Mouse (Mus musculus): ENCODE measurements around the gene Ube2a. TPM values are rescaled to one million over a fixed set of nuclear protein-coding genes. Genes with fewer than 3 reads are reported as not detected.

Ube2a gene
- 53.4 and 58.1 TPM in 2 replicates for total RNA-seq (2014; fragmentation: Nextera tagmentation)
- 16.0 and 16.4 TPM in 2 replicates for total RNA-seq (2017)
- polyA plus RNA-seq (2012), result 108 and 126 TPM in 2 replicates

- peak within 1 kb of the TSS; percentile 77 for H3K4me3 ChIP-seq (ENCODE audit: low read depth, low read length)
- H3K27me3 ChIP-seq (ENCODE audit: insufficient read depth, low read length), result no peaks in the 10 kb centered on the region
- DNase-seq (ENCODE audit: low spot score) (no peak), ATAC-seq (ENCODE audit: extremely low read depth, insufficient number of reproducible peaks, low FRiP score, poor library complexity, severe bottlenecking) (peak; percentile 28)
- H3K4me1 ChIP-seq (ENCODE audit: insufficient read depth, low read depth, low read length), result peaks cover 8% of the 10 kb centered on the region; the same call in 1 of the 2 replicates
- no peaks in the 10 kb centered on the region for H3K9me3 ChIP-seq (replicated peaks)
- peaks cover 13% of the 10 kb centered on the region for H3K36me3 ChIP-seq (replicated peaks)
- TF ChIP-seq GATA2 (IDR thresholded peaks at IDR 0.05; ENCODE audit: borderline replicate concordance, low read depth, low read length), result no peak
- TF ChIP-seq TAL1 (conservative IDR thresholded peaks at IDR 0.05; ENCODE audit: low read depth, low read length), result no peak
- no peak for TF ChIP-seq CTCF (IDR thresholded peaks at IDR 0.05; ENCODE audit: low read depth, low read length)
- TF ChIP-seq POLR2AphosphoS5 (IDR thresholded peaks at IDR 0.05; ENCODE audit: insufficient replicate concordance, low read depth, low read length), result no peak
- TF ChIP-seq GATA1 (IDR thresholded peaks at IDR 0.05; ENCODE audit: borderline replicate concordance, low read length), result no peak
Measured at GRCm38 (mm10) chrX:36873765-36874164, at the start of gene Ube2a, which contains the start of gene C330007P06Rik. Gene Ube2a (plus strand): TSS chrX:36873900. Gene C330007P06Rik (minus strand): TSS chrX:36874111.

GRCm38 (mm10) chrX:36823932-36824711 lies 49.6 kb upstream of the Ube2a start:
- DNase-seq (ENCODE audit: low spot score), result no peak
- Histone ChIP-seq H3K27me3 (ENCODE audit: insufficient read depth, low read length) (no peaks in the 10 kb centered on the region), H3K9me3 (replicated peaks) (no peaks in the 10 kb centered on the region), H3K4me3 (ENCODE audit: low read depth, low read length) (no peak overlapping the region), H3K36me3 (replicated peaks) (peaks cover 18% of the 10 kb centered on the region), H3K4me1 (ENCODE audit: insufficient read depth, low read depth, low read length) (no peaks in the 10 kb centered on the region)
- TF ChIP-seq GATA2 (IDR thresholded peaks at IDR 0.05; ENCODE audit: borderline replicate concordance, low read depth, low read length), result no peak
- no peak for TF ChIP-seq GATA1 (IDR thresholded peaks at IDR 0.05; ENCODE audit: borderline replicate concordance, low read length)
- TF ChIP-seq CTCF (IDR thresholded peaks at IDR 0.05; ENCODE audit: low read depth, low read length), result no peak
- no peak for TF ChIP-seq TAL1 (conservative IDR thresholded peaks at IDR 0.05; ENCODE audit: low read depth, low read length)
- TF ChIP-seq POLR2AphosphoS5 (IDR thresholded peaks at IDR 0.05; ENCODE audit: insufficient replicate concordance, low read depth, low read length), result no peak
- no peak for ATAC-seq (ENCODE audit: extremely low read depth, insufficient number of reproducible peaks, low FRiP score, poor library complexity, severe bottlenecking)

- Histone ChIP-seq H3K9me3 (replicated peaks) (no peaks in the 10 kb centered on the region), H3K36me3 (replicated peaks) (peaks cover 23% of the 10 kb centered on the region), H3K4me1 (ENCODE audit: insufficient read depth, low read depth, low read length) (no peaks in the 10 kb centered on the region), H3K4me3 (ENCODE audit: low read depth, low read length) (no peak overlapping the region), H3K27me3 (ENCODE audit: insufficient read depth, low read length) (no peaks in the 10 kb centered on the region)
- no peak for TF ChIP-seq POLR2AphosphoS5 (IDR thresholded peaks at IDR 0.05; ENCODE audit: insufficient replicate concordance, low read depth, low read length)
- no peak for TF ChIP-seq TAL1 (conservative IDR thresholded peaks at IDR 0.05; ENCODE audit: low read depth, low read length)
- TF ChIP-seq GATA1 (IDR thresholded peaks at IDR 0.05; ENCODE audit: borderline replicate concordance, low read length), result no peak
- TF ChIP-seq GATA2 (IDR thresholded peaks at IDR 0.05; ENCODE audit: borderline replicate concordance, low read depth, low read length), result no peak
- TF ChIP-seq CTCF (IDR thresholded peaks at IDR 0.05; ENCODE audit: low read depth, low read length), result no peak
- ATAC-seq (ENCODE audit: extremely low read depth, insufficient number of reproducible peaks, low FRiP score, poor library complexity, severe bottlenecking), result no peak
- no peak for DNase-seq (ENCODE audit: low spot score)
Measured at GRCm38 (mm10) chrX:36825032-36825431, 48.7 kb upstream of the Ube2a start.

- TF ChIP-seq POLR2AphosphoS5 (IDR thresholded peaks at IDR 0.05; ENCODE audit: insufficient replicate concordance, low read depth, low read length), result no peak
- no peak for TF ChIP-seq TAL1 (conservative IDR thresholded peaks at IDR 0.05; ENCODE audit: low read depth, low read length)
- TF ChIP-seq CTCF (IDR thresholded peaks at IDR 0.05; ENCODE audit: low read depth, low read length), result no peak
- no peak for TF ChIP-seq GATA1 (IDR thresholded peaks at IDR 0.05; ENCODE audit: borderline replicate concordance, low read length)
- TF ChIP-seq GATA2 (IDR thresholded peaks at IDR 0.05; ENCODE audit: borderline replicate concordance, low read depth, low read length), result no peak
- no peak for ATAC-seq (ENCODE audit: extremely low read depth, insufficient number of reproducible peaks, low FRiP score, poor library complexity, severe bottlenecking)
- no peaks in the 10 kb centered on the region for H3K27me3 ChIP-seq (ENCODE audit: insufficient read depth, low read length)
- H3K4me3 ChIP-seq (ENCODE audit: low read depth, low read length), result no peak overlapping the region
- H3K4me1 ChIP-seq (ENCODE audit: insufficient read depth, low read depth, low read length), result no peaks in the 10 kb centered on the region
- peaks cover 34% of the 10 kb centered on the region for H3K36me3 ChIP-seq (replicated peaks)
- no peaks in the 10 kb centered on the region for H3K9me3 ChIP-seq (replicated peaks)
- DNase-seq (ENCODE audit: low spot score), result no peak
Measured at GRCm38 (mm10) chrX:36826873-36827272, 46.8 kb upstream of the Ube2a start.

- Histone ChIP-seq H3K36me3 (replicated peaks) (peaks cover 31% of the 10 kb centered on the region), H3K27me3 (ENCODE audit: insufficient read depth, low read length) (no peaks in the 10 kb centered on the region), H3K4me1 (ENCODE audit: insufficient read depth, low read depth, low read length) (no peaks in the 10 kb centered on the region), H3K4me3 (ENCODE audit: low read depth, low read length) (no peak overlapping the region), H3K9me3 (replicated peaks) (no peaks in the 10 kb centered on the region)
- ATAC-seq (ENCODE audit: extremely low read depth, insufficient number of reproducible peaks, low FRiP score, poor library complexity, severe bottlenecking) (no peak), DNase-seq (ENCODE audit: low spot score) (no peak)
- no peak for TF ChIP-seq POLR2AphosphoS5 (IDR thresholded peaks at IDR 0.05; ENCODE audit: insufficient replicate concordance, low read depth, low read length)
- no peak for TF ChIP-seq GATA2 (IDR thresholded peaks at IDR 0.05; ENCODE audit: borderline replicate concordance, low read depth, low read length)
- no peak for TF ChIP-seq TAL1 (conservative IDR thresholded peaks at IDR 0.05; ENCODE audit: low read depth, low read length)
- no peak for TF ChIP-seq GATA1 (IDR thresholded peaks at IDR 0.05; ENCODE audit: borderline replicate concordance, low read length)
- TF ChIP-seq CTCF (IDR thresholded peaks at IDR 0.05; ENCODE audit: low read depth, low read length), result no peak
Measured at GRCm38 (mm10) chrX:36830271-36830670, 43.4 kb upstream of the Ube2a start.

GRCm38 (mm10) chrX:36831632-36832031 lies 42.1 kb upstream of the Ube2a start:
- no peaks in the 10 kb centered on the region for H3K27me3 ChIP-seq (ENCODE audit: insufficient read depth, low read length)
- DNase-seq (ENCODE audit: low spot score) (no peak), ATAC-seq (ENCODE audit: extremely low read depth, insufficient number of reproducible peaks, low FRiP score, poor library complexity, severe bottlenecking) (no peak)
- no peak for TF ChIP-seq GATA1 (IDR thresholded peaks at IDR 0.05; ENCODE audit: borderline replicate concordance, low read length)
- TF ChIP-seq GATA2 (IDR thresholded peaks at IDR 0.05; ENCODE audit: borderline replicate concordance, low read depth, low read length), result no peak
- TF ChIP-seq POLR2AphosphoS5 (IDR thresholded peaks at IDR 0.05; ENCODE audit: insufficient replicate concordance, low read depth, low read length), result no peak
- no peak for TF ChIP-seq CTCF (IDR thresholded peaks at IDR 0.05; ENCODE audit: low read depth, low read length)
- TF ChIP-seq TAL1 (conservative IDR thresholded peaks at IDR 0.05; ENCODE audit: low read depth, low read length), result no peak
- no peaks in the 10 kb centered on the region for H3K9me3 ChIP-seq (replicated peaks)
- peaks cover 33% of the 10 kb centered on the region for H3K36me3 ChIP-seq (replicated peaks)
- no peak overlapping the region for H3K4me3 ChIP-seq (ENCODE audit: low read depth, low read length)
- H3K4me1 ChIP-seq (ENCODE audit: insufficient read depth, low read depth, low read length), result no peaks in the 10 kb centered on the region; the same call in 1 of the 2 replicates

Measured in G1E (cell line).